Mouse (Mus musculus) kidney, postnatal 0 days (tissue): ENCODE measurements around the gene Golgb1. TPM values are rescaled to one million over a fixed set of nuclear protein-coding genes. Genes with fewer than 3 reads are reported as not detected.

ENCODE experiments used
- ATAC-seq: fragments of 200-750 bp; cut with Nextera tagmentation; replicated peaks from 2 replicates; pipeline ENCODE4 v1.8.0; 2017; ENCODE audit warnings: low read depth, moderate number of reproducible peaks, moderate TSS enrichment, moderate library complexity; ENCODE audit not compliant: low FRiP score
- DNase-seq: peaks from one replicate; pipeline ENCODE4 v3.0.0-alpha.2; 2016; ENCODE audit warnings: low spot score
- H3K27ac ChIP-seq: fragments of 300-500 bp; sonication (generic); 2 replicates; pipeline ENCODE4 v1.5.1; 2014; ENCODE audit warnings: mild to moderate bottlenecking
- H3K27me3 ChIP-seq: fragments of 300-500 bp; sonication (generic); 2 replicates; pipeline ENCODE4 v1.6.1; 2014; ENCODE audit warnings: low read length, mixed read lengths; ENCODE audit not compliant: insufficient read depth
- H3K36me3 ChIP-seq: fragments of 300-500 bp; sonication (generic); 2 replicates; pipeline ENCODE4 v1.6.1; 2014; ENCODE audit warnings: low read length, mixed read lengths; ENCODE audit not compliant: insufficient read depth
- H3K4me1 ChIP-seq: fragments of 300-500 bp; sonication (generic); replicated peaks from 2 replicates; pipeline ENCODE4 v1.6.1; 2014; ENCODE audit warnings: antibody characterized with exemption, low read length, mixed read lengths; ENCODE audit not compliant: insufficient read depth
- H3K4me2 ChIP-seq: fragments of 300-500 bp; sonication (generic); 2 replicates; pipeline ENCODE4 v1.6.1; 2014; ENCODE audit warnings: mild to moderate bottlenecking, low read length, moderate library complexity, mixed read lengths
- H3K4me3 ChIP-seq: fragments of 300-500 bp; sonication (generic); replicated peaks from 2 replicates; pipeline ENCODE4 v1.5.1; 2014; ENCODE audit warnings: low read depth, low read length
- H3K9ac ChIP-seq: fragments of 300-500 bp; sonication (generic); 2 replicates; pipeline ENCODE4 v1.6.1; 2014; ENCODE audit warnings: low read depth, low read length
- H3K9me3 ChIP-seq: fragments of 300-500 bp; sonication (generic); replicated peaks from 2 replicates; pipeline ENCODE4 v1.6.1; 2016; ENCODE audit warnings: low read length, inconsistent platforms, mixed read lengths
- CTCF ChIP-seq: IDR thresholded peaks from 2 replicates; pipeline ENCODE4 v1.5.1; 2016; ENCODE audit warnings: antibody characterized with exemption, low read depth, mild to moderate bottlenecking, moderate library complexity
- WGBS: fragments of 180-500 bp; shearing (Covaris S2); extraction: QIAGEN DNeasy Blood & Tissue Kit; methylation state at CpG from one replicate; pipeline ENCODE4 v1.1.7; 2014; 5-methylcytosine and 5-hydroxymethylcytosine counted together
- polyA plus RNA-seq: library from polyadenylated mRNA; unstranded; fragments of >200 nt; fragmentation: Nextera tagmentation; extraction: Ambion mirVana; gene quantifications from 2 replicates; pipeline ENCODE4 v1.2.1, GENCODE M21; 2015

Gene Golgb1
- polyA plus RNA-seq, 1 experiment from 2014 or later = 101 TPM

DNA sequence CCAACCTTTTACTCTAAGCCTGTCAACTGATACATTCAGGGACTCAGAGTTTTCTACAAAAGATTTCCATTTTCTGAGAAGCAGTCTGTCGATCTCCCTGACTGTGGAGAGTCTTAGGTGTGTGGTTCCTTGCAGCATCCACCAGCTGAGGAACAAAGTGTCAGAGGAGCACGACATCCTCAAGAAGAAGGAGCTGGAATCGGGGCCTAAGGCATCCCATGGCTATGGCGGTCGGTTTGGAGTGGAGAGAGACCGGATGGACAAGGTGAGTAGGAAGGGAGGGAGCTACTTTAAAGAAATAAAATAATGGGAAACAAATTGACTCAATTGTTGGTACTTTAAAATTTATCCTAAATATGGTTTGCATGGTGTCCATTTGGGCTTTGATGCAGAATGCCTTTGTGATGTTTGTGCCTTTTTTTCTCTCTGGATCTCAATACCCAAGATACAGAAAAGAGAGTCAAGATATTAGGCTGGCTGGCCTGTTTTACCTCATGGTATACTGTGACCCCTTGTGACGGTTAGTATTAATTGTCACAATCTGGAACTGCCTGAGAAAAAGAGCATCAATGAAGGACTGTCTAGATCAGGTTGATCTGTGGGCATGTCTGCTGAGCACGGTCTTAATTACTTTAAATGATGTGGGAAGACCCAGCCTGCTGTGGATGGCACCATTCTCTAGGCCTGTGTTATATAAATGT, 71.7 kb downstream of the Golgb1 start:
- H3K9ac ChIP-seq = no peak overlapping the region
- ATAC-seq = no peak
- no peak overlapping the region for H3K27ac ChIP-seq
- no peaks in the 10 kb centered on the region for H3K4me1 ChIP-seq
- H3K4me2 ChIP-seq = no peak overlapping the region
- no peaks in the 10 kb centered on the region for H3K36me3 ChIP-seq
- TF ChIP-seq CTCF = no peak
- H3K9me3 ChIP-seq = no peaks in the 10 kb centered on the region
- H3K27me3 ChIP-seq = no peaks in the 10 kb centered on the region
- no peak overlapping the region for H3K4me3 ChIP-seq
- 83% methylated on average over 8 of the region's 8 CpGs for WGBS
- DNase-seq = no peak

- Histone ChIP-seq H3K4me1 (no peaks in the 10 kb centered on the region), H3K9ac (no peak overlapping the region), H3K27ac (no peak overlapping the region), H3K4me3 (no peak overlapping the region), H3K27me3 (no peaks in the 10 kb centered on the region), H3K9me3 (no peaks in the 10 kb centered on the region), H3K36me3 (no peaks in the 10 kb centered on the region), H3K4me2 (no peak overlapping the region)
- no peak for DNase-seq
- no peak for TF ChIP-seq CTCF
- 72% methylated on average over 4 of the region's 4 CpGs for WGBS
- ATAC-seq = no peak
Observed at GRCm38 (mm10) chr16:36947646-36948197, 72.8 kb downstream of the Golgb1 start.

DNA sequence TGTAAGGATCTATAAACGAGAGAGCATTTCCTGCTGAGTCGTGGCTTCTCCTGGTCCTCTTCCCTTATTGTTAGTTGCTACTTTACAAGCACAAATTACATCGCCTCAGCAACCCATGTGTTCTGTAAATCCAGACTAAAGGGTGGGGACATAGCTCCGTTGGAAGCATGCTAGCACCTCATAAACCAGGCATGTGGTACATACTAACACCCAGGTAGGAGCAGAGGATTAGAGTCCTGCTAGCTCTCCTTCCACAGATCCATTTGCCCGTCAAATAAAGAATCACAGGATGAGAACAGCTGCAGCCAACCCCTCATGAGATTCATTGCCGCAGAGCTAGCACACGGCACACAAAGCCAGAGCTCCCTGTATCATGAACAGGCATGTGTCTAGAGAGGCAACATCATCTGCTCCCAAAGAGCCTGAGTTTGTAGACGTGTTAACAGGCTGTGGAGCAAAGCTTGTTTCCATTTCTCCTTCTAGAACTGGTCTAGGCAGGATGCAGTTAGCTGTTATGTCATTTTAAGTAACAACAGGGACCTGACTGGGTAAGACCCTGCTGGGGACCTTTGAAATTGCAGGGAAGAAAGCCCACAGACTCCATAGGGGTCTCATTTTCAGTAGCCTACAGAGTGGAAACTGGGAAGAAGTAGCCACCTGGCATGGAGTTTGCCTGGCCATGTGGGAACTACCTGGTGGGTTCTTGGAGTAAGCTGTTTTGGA, 74.8 kb downstream of the Golgb1 start:
- WGBS = 49% methylated on average over 8 of the region's 8 CpGs

DNA sequence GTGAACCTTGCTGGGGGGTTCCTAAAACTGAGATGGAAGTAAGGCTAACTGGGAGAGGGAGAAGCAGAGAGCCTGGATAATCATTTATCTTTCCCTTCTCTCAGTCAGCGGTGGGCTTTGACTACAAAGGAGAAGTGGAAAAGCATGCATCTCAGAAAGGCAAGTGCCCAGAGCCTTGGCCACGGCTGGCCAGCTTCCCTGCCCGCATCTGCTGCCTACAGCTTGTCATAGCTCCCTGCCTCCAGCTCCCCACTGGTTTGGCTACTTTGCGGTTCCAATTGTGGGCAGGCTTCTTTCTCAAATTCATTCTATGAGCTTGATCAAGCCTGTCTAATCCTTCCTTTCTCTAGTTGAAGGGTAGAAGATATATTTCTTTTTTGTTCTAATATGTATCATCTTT, 76.1 kb downstream of the Golgb1 start:
- no peaks in the 10 kb centered on the region for H3K36me3 ChIP-seq
- ATAC-seq = no peak
- no peaks in the 10 kb centered on the region for H3K9me3 ChIP-seq
- H3K4me3 ChIP-seq = no peak overlapping the region
- H3K4me1 ChIP-seq = no peaks in the 10 kb centered on the region
- no peak for DNase-seq
- 61% methylated on average over 4 of the region's 4 CpGs for WGBS
- H3K9ac ChIP-seq = no peak overlapping the region
- H3K4me2 ChIP-seq = no peak overlapping the region
- H3K27me3 ChIP-seq = no peaks in the 10 kb centered on the region
- no peak for TF ChIP-seq CTCF
- no peak overlapping the region for H3K27ac ChIP-seq

More for the DNA sequence above, 74.8 kb downstream of the Golgb1 start:
- Histone ChIP-seq H3K4me3 (no peak overlapping the region), H3K4me2 (no peak overlapping the region), H3K27me3 (no peaks in the 10 kb centered on the region), H3K9ac (no peak overlapping the region), H3K9me3 (no peaks in the 10 kb centered on the region), H3K36me3 (no peaks in the 10 kb centered on the region), H3K27ac (no peak overlapping the region), H3K4me1 (no peaks in the 10 kb centered on the region)
- ATAC-seq (no peak), DNase-seq (no peak)
- 0 out of 2 replicates have a peak, but pooled peaks have one; percentile 5 for TF ChIP-seq CTCF

- no peaks in the 10 kb centered on the region for H3K4me1 ChIP-seq
- H3K9ac ChIP-seq = no peak overlapping the region
- H3K9me3 ChIP-seq = no peaks in the 10 kb centered on the region
- H3K27ac ChIP-seq = no peak overlapping the region
- no peak for DNase-seq
- no peak overlapping the region for H3K4me2 ChIP-seq
- ATAC-seq = no peak
- WGBS = 81% methylated on average over 11 of the region's 11 CpGs
- TF ChIP-seq CTCF = no peak
- no peaks in the 10 kb centered on the region for H3K36me3 ChIP-seq
- no peak overlapping the region for H3K4me3 ChIP-seq
- H3K27me3 ChIP-seq = no peaks in the 10 kb centered on the region
Observed at GRCm38 (mm10) chr16:36955106-36955505, 80.2 kb downstream of the Golgb1 start.

DNA sequence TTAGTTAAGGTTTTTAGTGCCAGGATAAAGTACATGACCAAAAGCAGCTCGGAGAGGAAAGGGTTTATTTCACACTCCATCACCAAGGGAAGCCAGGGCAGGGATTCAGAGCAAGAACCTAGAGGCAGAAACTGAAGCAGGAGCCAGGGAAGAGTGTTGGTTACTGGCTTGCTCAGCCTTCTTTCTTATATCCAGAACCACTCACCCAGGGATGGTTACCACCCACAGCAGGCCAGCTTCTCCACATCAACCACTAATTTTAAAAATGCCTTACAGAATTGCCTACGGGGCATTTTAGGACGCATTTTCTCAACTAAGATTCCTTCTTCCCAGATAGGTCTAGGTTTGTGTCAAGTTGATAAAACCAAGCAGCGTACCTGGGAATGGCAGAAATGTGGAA, 88.5 kb downstream of the Golgb1 start:
- DNase-seq = no peak
- Histone ChIP-seq H3K27ac (no peak overlapping the region), H3K9ac (no peak overlapping the region), H3K36me3 (no peaks in the 10 kb centered on the region), H3K4me1 (no peaks in the 10 kb centered on the region), H3K27me3 (no peaks in the 10 kb centered on the region), H3K9me3 (no peaks in the 10 kb centered on the region), H3K4me3 (no peak overlapping the region), H3K4me2 (no peak overlapping the region)
- no peak for ATAC-seq
- TF ChIP-seq CTCF = no peak
- WGBS = 85% methylated on average over 4 of the region's 4 CpGs
